Mouse (Mus musculus) embryonic facial prominence, embryonic 12.5 days (tissue): ENCODE results near the gene Ociad1. TPM values are rescaled to one million over a fixed set of nuclear protein-coding genes. Genes with fewer than 3 reads are reported as not detected.
A peak's percentile ranks its signal among the peaks of the same experiment; 100 is the strongest.
"Not testable (repeated sequence)": the region's sequence is repeated elsewhere in the genome, so short reads cannot be mapped to it uniquely, and the experiment has no call there.

Source experiments
- ATAC-seq: fragments of 200-750 bp; cut with Nextera tagmentation; 2 replicates; pipeline ENCODE4 v1.8.0; 2017; ENCODE audit not compliant: insufficient number of reproducible peaks, insufficient read depth, low FRiP score, low TSS enrichment
- H3K27ac ChIP-seq: fragments of 300-500 bp; sonication (generic); 2 replicates; pipeline ENCODE4 v1.5.1; 2016; ENCODE audit warnings: mild to moderate bottlenecking
- H3K27me3 ChIP-seq: fragments of 300-500 bp; sonication (generic); 2 replicates; pipeline ENCODE4 v1.6.1; 2016; ENCODE audit warnings: mild to moderate bottlenecking, moderate library complexity
- H3K36me3 ChIP-seq: fragments of 300-500 bp; sonication (generic); 2 replicates; pipeline ENCODE4 v1.6.1; 2016; ENCODE audit warnings: mild to moderate bottlenecking
- H3K4me1 ChIP-seq: fragments of 300-500 bp; sonication (generic); 2 replicates; pipeline ENCODE4 v1.6.1; 2016
- H3K4me2 ChIP-seq: fragments of 300-500 bp; sonication (generic); replicated peaks from 2 replicates; pipeline ENCODE4 v1.6.1; 2016; ENCODE audit warnings: mild to moderate bottlenecking, moderate library complexity
- H3K4me3 ChIP-seq: fragments of 300-500 bp; sonication (generic); 2 replicates; pipeline ENCODE4 v1.5.1; 2016; ENCODE audit warnings: mild to moderate bottlenecking
- H3K9ac ChIP-seq: fragments of 300-500 bp; sonication (generic); 2 replicates; pipeline ENCODE4 v1.6.1; 2016; ENCODE audit warnings: mild to moderate bottlenecking, moderate library complexity
- H3K9me3 ChIP-seq: fragments of 300-500 bp; sonication (generic); 2 replicates; pipeline ENCODE4 v1.6.1; 2016; ENCODE audit warnings: mild to moderate bottlenecking, moderate library complexity
- WGBS: fragments of 180-500 bp; shearing (Covaris S2); methylation state at CpG from one replicate; pipeline ENCODE4 v1.1.7; 2016; 5-methylcytosine and 5-hydroxymethylcytosine counted together
- polyA plus RNA-seq: library from polyadenylated mRNA; unstranded; fragments of >200 nt; fragmentation: Nextera tagmentation; extraction: Ambion mirVana; gene quantifications from 2 replicates; pipeline ENCODE4 v1.2.1, GENCODE M21; 2016

Gene Ociad1
- polyA plus RNA-seq, 1 experiment from 2014 or later, result 207 TPM

DNA sequence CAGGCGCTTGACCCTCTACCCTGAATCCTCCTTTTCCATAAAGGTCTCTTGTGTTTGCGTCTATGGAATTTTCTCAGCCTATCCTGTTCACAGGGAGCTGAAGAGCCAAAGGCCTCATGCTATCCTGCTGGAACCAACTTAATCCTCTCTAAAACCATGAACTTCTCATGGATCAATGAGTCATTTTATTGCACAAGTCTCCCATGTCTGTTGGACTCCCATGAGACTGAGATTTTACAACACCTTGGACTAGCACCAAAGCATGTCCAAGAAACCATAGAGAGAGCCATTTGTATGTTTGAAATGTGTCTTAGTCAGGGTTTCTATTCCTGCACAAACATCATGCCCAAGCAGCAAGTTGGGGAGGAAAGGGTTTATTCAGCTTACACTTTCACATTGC, 22.1 kb downstream of the Ociad1 start:
- H3K27ac ChIP-seq, result no peak overlapping the region
- no peak for ATAC-seq
- H3K4me1 ChIP-seq, result no peaks in the 10 kb centered on the region
- 89% methylated on average over 2 of the region's 2 CpGs for WGBS
- no peaks in the 10 kb centered on the region for H3K27me3 ChIP-seq
- no peak overlapping the region for H3K9ac ChIP-seq
- H3K4me3 ChIP-seq, result no peak overlapping the region
- no peak overlapping the region for H3K4me2 ChIP-seq
- peaks cover 65% of the 10 kb centered on the region for H3K36me3 ChIP-seq
- no peaks in the 10 kb centered on the region for H3K9me3 ChIP-seq

DNA sequence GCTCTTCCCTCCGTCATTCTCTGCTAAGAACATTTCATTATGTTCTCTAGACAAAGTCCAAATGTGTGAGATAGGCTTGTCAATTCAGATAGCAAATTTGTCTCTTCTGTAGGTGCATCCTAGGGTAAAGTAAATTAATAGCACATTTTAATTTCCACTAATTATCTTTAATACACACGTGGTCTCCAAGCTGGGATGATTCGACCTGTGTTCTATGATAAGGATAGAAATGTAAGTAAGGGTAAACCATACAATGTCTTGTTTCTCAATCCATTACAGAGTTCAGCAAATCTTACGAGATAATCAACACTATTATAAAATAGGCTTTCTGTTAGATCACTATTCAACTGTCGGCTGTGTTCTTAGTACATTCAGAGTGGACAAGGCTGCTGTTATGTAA, 26.7 kb downstream of the Ociad1 start:
- H3K27me3 ChIP-seq, result no peaks in the 10 kb centered on the region
- WGBS, result 94% methylated on average over 5 of the region's 5 CpGs
- H3K27ac ChIP-seq, result no peak overlapping the region
- H3K4me2 ChIP-seq, result no peak overlapping the region
- peaks cover 34% of the 10 kb centered on the region for H3K36me3 ChIP-seq
- no peak for ATAC-seq
- H3K9me3 ChIP-seq, result no peaks in the 10 kb centered on the region
- no peak overlapping the region for H3K9ac ChIP-seq
- H3K4me1 ChIP-seq, result no peaks in the 10 kb centered on the region
- no peak overlapping the region for H3K4me3 ChIP-seq

DNA sequence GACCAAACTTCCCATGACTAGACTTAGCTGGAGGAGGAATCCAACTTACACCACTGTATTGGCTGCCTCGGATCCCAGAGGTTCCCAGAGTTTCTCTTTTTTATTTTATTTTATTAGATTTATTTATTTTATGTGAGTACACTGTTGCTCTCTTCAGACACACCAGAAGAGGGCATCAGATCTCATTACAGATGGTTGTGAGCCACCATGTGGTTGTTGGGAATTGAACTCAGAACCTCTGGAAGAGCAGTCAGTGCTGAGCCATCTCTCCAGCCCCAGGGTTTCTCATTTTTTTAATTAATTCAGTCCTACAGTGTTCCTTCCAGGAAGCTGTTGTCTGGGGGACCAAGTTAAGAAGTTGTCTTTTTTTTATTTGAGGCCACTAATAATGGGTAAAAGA, 30.1 kb downstream of the Ociad1 start:
- not testable (repeated sequence) for H3K36me3 ChIP-seq, H3K9ac ChIP-seq, H3K4me1 ChIP-seq, ATAC-seq, H3K27ac ChIP-seq, H3K9me3 ChIP-seq, H3K4me2 ChIP-seq, H3K4me3 ChIP-seq, H3K27me3 ChIP-seq
- 94% methylated on average over 1 of the region's 1 CpGs for WGBS

DNA sequence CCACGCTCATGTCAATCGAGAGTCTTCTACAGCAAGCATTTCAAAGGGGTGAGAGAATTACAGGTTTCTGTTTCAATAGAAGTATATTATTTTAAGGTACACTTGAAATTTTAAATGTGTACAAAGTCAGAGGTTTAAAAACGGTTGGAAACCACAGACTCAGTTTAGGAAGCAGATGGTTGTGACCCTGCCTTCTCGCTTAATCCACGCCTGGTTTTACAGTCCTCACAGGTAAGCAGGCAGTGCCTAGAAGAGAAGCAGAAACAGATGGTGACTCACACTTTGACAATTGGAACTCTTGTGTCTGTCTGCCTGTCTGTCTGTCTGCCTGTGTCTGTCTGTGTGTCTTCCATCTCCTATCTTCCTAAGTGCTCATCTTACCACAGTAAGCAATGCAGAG, 31.0 kb downstream of the Ociad1 start:
- Histone ChIP-seq H3K36me3 (0 out of 2 replicates have a peak, but pooled peaks cover 4% of the 10 kb centered on the region), H3K27me3 (no peaks in the 10 kb centered on the region), H3K4me3 (no peak overlapping the region), H3K9me3 (no peaks in the 10 kb centered on the region), H3K4me2 (no peak overlapping the region), H3K4me1 (no peaks in the 10 kb centered on the region), H3K9ac (no peak overlapping the region), H3K27ac (no peak overlapping the region)
- 76% methylated on average over 5 of the region's 5 CpGs for WGBS
- no peak for ATAC-seq

- no peaks in the 10 kb centered on the region for H3K36me3 ChIP-seq
- H3K4me1 ChIP-seq, result no peaks in the 10 kb centered on the region
- no peaks in the 10 kb centered on the region for H3K27me3 ChIP-seq
- H3K9ac ChIP-seq, result no peak overlapping the region
- no peak overlapping the region for H3K4me3 ChIP-seq
- H3K9me3 ChIP-seq, result no peaks in the 10 kb centered on the region
- 81% methylated on average over 8 of the region's 8 CpGs for WGBS
- H3K4me2 ChIP-seq, result no peak overlapping the region
- ATAC-seq, result no peak
- H3K27ac ChIP-seq, result no peak overlapping the region
These were observed 32.1 kb downstream of the Ociad1 start for GRCm38 (mm10) chr5:73324526-73325170.

DNA sequence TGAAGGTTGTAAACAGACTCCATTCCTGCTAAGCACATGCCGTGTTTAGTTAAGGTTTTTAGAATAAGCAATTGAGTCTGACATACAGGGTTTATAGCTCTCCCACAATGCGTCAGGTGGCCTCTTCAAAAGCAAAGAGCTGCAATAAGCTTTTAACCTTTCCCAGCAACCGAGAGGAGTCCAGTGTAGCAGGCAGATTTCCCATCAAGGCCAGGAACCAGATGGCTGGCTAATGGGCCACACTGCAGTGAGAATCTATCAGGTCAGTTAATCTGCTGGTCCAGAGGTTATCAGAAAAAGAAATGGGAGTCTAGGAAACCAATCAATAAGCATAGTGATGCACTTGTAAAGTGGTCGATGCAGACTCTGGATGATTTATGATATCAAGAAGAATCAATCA, 38.4 kb downstream of the Ociad1 start:
- Histone ChIP-seq H3K9me3 (no peaks in the 10 kb centered on the region), H3K27ac (no peak overlapping the region), H3K27me3 (no peaks in the 10 kb centered on the region), H3K4me1 (no peaks in the 10 kb centered on the region), H3K36me3 (no peaks in the 10 kb centered on the region), H3K9ac (no peak overlapping the region), H3K4me2 (no peak overlapping the region), H3K4me3 (no peak overlapping the region)
- 50% methylated on average over 4 of the region's 4 CpGs for WGBS
- ATAC-seq, result no peak

DNA sequence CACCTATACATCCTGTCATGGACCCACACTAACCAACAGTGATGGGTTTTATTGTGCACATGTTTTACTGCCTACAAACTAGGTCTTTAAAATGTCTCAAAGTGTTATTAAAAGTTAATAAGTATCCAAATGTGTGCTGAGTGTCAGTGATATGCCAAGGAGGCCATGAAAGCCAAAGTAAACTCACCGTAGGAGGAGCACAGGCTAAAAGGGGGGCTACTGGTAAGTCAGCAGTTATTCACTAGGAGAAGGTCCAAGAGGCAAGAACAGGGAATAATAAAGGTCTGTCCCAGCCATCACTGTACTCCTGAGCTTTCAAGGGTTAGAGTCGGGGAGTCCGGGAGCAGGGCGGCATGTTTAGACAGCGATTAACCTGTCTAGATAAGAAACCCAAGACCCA, 43.9 kb downstream of the Ociad1 start:
- H3K9me3 ChIP-seq, result no peaks in the 10 kb centered on the region
- no peak overlapping the region for H3K27ac ChIP-seq
- no peaks in the 10 kb centered on the region for H3K36me3 ChIP-seq
- no peak overlapping the region for H3K4me2 ChIP-seq
- 68% methylated on average over 5 of the region's 5 CpGs for WGBS
- H3K9ac ChIP-seq, result no peak overlapping the region
- ATAC-seq, result no peak
- no peaks in the 10 kb centered on the region for H3K4me1 ChIP-seq
- H3K4me3 ChIP-seq, result no peak overlapping the region
- H3K27me3 ChIP-seq, result 0 out of 2 replicates have a peak, but pooled peaks cover 3% of the 10 kb centered on the region

- H3K4me1 ChIP-seq, result no peaks in the 10 kb centered on the region
- no peaks in the 10 kb centered on the region for H3K9me3 ChIP-seq
- peak; percentile 54; the same call in 1 of the 2 replicates for ATAC-seq
- H3K9ac ChIP-seq, result peak overlapping the region; percentile 66
- 0 out of 2 replicates have a peak, but pooled peaks cover 3% of the 10 kb centered on the region for H3K27me3 ChIP-seq
- no peaks in the 10 kb centered on the region for H3K36me3 ChIP-seq
- H3K4me2 ChIP-seq, result peak overlapping the region; percentile 88
- peak overlapping the region; percentile 67 for H3K4me3 ChIP-seq
- WGBS, result 4% methylated on average over 24 of the region's 41 CpGs
- H3K27ac ChIP-seq, result peak overlapping the region; percentile 69; the same call in 1 of the 2 replicates
These were observed 45.6 kb downstream of the Ociad1 start for GRCm38 (mm10) chr5:73337961-73338831.

DNA sequence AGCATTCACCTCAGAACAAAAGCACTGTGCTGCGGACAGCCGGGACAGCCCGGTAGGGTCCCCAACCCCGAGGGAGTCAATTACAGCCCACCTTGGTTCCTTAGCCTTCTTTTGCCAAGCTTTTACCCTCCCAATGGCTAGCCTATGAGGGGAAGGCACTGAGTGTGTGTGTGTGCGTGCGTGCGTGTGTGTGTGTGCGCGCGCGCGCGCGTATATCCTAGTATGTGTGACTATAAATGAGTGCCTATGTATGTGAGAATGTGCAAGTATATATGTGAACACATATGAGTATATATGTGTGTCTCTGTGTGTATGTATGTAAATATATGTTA, 46.2 kb downstream of the Ociad1 start:
- Histone ChIP-seq H3K4me1 (no peaks in the 10 kb centered on the region), H3K4me2 (peak overlapping the region; percentile 88), H3K27me3 (0 out of 2 replicates have a peak, but pooled peaks cover 3% of the 10 kb centered on the region), H3K4me3 (peak overlapping the region; percentile 67), H3K9ac (peak overlapping the region; percentile 66; the same call in 1 of the 2 replicates), H3K27ac (no peak overlapping the region), H3K36me3 (no peaks in the 10 kb centered on the region), H3K9me3 (no peaks in the 10 kb centered on the region)
- ATAC-seq, result 0 out of 2 replicates have a peak, but pooled peaks have one; percentile 13
- WGBS, result 49% methylated on average over 14 of the region's 14 CpGs

DNA sequence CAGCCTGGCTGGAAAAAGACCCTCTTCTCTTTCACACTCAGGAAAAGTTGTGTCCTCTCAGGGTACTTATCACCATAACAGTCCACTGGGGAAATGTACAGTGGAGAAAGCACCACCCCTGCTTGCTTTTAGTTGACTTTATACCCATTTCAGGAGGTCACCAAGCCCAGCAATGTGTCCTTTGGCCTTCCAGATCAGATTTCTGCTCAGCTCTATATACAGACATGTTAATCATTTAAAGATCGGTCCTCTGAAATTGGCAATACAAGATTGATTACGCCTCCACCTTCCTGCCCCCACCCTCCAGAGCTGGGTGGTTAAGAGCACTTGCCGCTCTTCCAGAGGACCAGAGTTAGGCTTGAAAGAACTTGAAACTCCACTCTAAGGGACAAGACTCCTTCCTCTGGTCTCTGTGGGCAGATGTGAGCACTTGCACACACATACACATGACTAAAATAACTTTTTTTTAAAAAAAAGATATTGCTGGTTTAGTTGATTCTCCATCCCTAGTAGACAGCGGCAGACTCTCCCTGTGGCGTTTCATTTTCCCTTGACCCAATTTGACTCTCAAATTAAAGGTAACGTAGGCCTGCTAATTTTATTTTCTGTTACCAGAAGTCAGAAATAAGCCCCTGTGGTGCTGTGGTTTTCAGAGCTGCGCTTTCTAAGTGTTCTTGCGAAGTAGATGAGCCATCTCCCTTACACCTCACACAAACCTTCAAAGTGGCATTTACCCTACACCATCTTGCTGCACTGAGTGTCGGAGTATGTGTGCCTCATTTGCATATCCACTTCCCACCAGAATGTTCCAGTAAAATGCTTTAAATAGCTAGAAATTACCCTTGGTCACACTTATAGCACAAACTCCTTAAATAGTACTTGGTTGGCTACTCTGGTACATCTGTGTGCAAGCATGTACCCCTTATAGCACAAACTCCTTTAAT, 47.5 kb downstream of the Ociad1 start:
- Histone ChIP-seq H3K4me3 (no peak overlapping the region), H3K4me1 (no peaks in the 10 kb centered on the region), H3K27ac (no peak overlapping the region), H3K9ac (no peak overlapping the region), H3K27me3 (0 out of 2 replicates have a peak, but pooled peaks cover 3% of the 10 kb centered on the region), H3K36me3 (no peaks in the 10 kb centered on the region), H3K4me2 (no peak overlapping the region), H3K9me3 (no peaks in the 10 kb centered on the region)
- no peak for ATAC-seq
- WGBS, result 82% methylated on average over 9 of the region's 9 CpGs

- Histone ChIP-seq H3K9ac (no peak within 1 kb of the TSS), H3K9me3 (no peaks in the 10 kb centered on the region), H3K4me1 (no peaks in the 10 kb centered on the region), H3K36me3 (no peaks in the 10 kb centered on the region), H3K27me3 (0 out of 2 replicates have a peak, but pooled peaks cover 3% of the 10 kb centered on the region), H3K4me2 (no peak within 1 kb of the TSS), H3K4me3 (no peak within 1 kb of the TSS), H3K27ac (no peak within 1 kb of the TSS)
- WGBS, result 80% methylated on average over 8 of the region's 8 CpGs
- ATAC-seq, result no peak
These were observed 48.2 kb downstream of the Ociad1 start, which contains the start of gene Ociad2 for GRCm38 (mm10) chr5:73340723-73341235. Gene Ociad2, minus strand, starts transcription at chr5:73341028.
